Mouse (Mus musculus) liver, embryonic 14.5 days (tissue): ENCODE results near the gene Vash2.

Source experiments
- CTCF ChIP-seq: IDR thresholded peaks from 2 replicates; pipeline ENCODE4 v1.5.1; 2016; ENCODE audit warnings: antibody characterized with exemption, low read depth, control low read depth
- EP300 ChIP-seq: IDR thresholded peaks from 2 replicates; pipeline ENCODE4 v1.6.1; 2016; ENCODE audit warnings: antibody characterized with exemption, low read depth

DNA sequence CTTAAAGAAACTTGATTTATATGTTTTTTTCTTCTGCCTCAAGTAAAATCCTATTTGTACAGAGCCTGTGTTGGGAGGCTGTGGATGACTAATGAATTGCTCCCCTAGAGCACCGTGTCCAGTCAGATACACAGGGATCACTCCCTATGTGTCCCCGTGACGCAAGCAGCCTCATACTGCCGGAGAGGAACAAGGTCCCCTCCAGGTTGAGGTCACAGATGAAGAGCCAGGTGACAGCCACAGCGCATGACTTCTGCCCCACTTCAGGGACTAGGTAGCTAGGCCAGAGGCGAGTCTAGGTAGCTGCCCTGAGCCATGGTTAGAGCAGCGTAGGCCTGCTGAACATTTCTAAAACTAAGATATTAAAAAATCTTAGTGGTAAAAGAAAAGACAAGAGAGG, 11.1 kb downstream of the Vash2 start:
- no peak for TF ChIP-seq CTCF
- TF ChIP-seq EP300 = no peak
